Mouse (Mus musculus) hindbrain, embryonic 11.5 days (tissue): ENCODE measurements around the gene Pmm1. TPM values are rescaled to one million over a fixed set of nuclear protein-coding genes. Genes with fewer than 3 reads are reported as not detected.
"Not testable (repeated sequence)": the region's sequence is repeated elsewhere in the genome, so short reads cannot be mapped to it uniquely, and the experiment has no call there.

Experiments
- ATAC-seq: fragments of 200-750 bp; cut with Nextera tagmentation; 2 replicates; pipeline ENCODE4 v1.8.0; 2017; ENCODE audit warnings: mild to moderate bottlenecking, moderate TSS enrichment, moderate library complexity; ENCODE audit not compliant: low FRiP score
- DNase-seq: peaks from one replicate; pipeline ENCODE4 v3.0.0-alpha.2; 2015; ENCODE audit warnings: low spot score
- H3K27ac ChIP-seq: fragments of 300-500 bp; sonication (generic); 2 replicates; pipeline ENCODE4 v1.5.1; 2014; ENCODE audit warnings: mild to moderate bottlenecking, low read depth, low read length
- H3K27me3 ChIP-seq: fragments of 300-500 bp; sonication (generic); 2 replicates; pipeline ENCODE4 v1.6.1; 2014; ENCODE audit warnings: mild to moderate bottlenecking, low read length, moderate library complexity, mixed read lengths; ENCODE audit not compliant: control insufficient read depth, insufficient read depth
- H3K36me3 ChIP-seq: fragments of 300-500 bp; sonication (generic); 2 replicates; pipeline ENCODE4 v1.6.1; 2014; ENCODE audit warnings: mild to moderate bottlenecking, low read length, moderate library complexity, mixed read lengths; ENCODE audit not compliant: control insufficient read depth, insufficient read depth
- H3K4me1 ChIP-seq: fragments of 300-500 bp; sonication (generic); replicated peaks from 2 replicates; pipeline ENCODE4 v1.6.1; 2014; ENCODE audit warnings: low read length, mixed read lengths; ENCODE audit not compliant: control insufficient read depth, insufficient read depth
- H3K4me2 ChIP-seq: fragments of 300-500 bp; sonication (generic); replicated peaks from 2 replicates; pipeline ENCODE4 v1.6.1; 2014; ENCODE audit warnings: mild to moderate bottlenecking, low read depth, low read length
- H3K4me3 ChIP-seq: fragments of 300-500 bp; sonication (generic); 2 replicates; pipeline ENCODE4 v1.5.1; 2014; ENCODE audit warnings: low read depth, low read length
- H3K9ac ChIP-seq: fragments of 300-500 bp; sonication (generic); 2 replicates; pipeline ENCODE4 v1.6.1; 2014; ENCODE audit warnings: low read depth, low read length
- H3K9me3 ChIP-seq: fragments of 300-500 bp; sonication (generic); 2 replicates; pipeline ENCODE4 v1.6.1; 2016; ENCODE audit warnings: low read length; ENCODE audit not compliant: control insufficient read depth
- WGBS: fragments of 180-500 bp; shearing (Covaris S2); extraction: QIAGEN DNeasy Blood & Tissue Kit; methylation state at CpG from one replicate; pipeline ENCODE4 v1.1.7; 2014; 5-methylcytosine and 5-hydroxymethylcytosine counted together
- polyA plus RNA-seq: library from polyadenylated mRNA; unstranded; fragments of >200 nt; fragmentation: Nextera tagmentation; extraction: Ambion mirVana; gene quantifications from 2 replicates; pipeline ENCODE4 v1.2.1, GENCODE M21; 2014

Pmm1 gene
- polyA plus RNA-seq, 1 experiment from 2014 or later, result 33.7 TPM

- WGBS, result 95% methylated on average over 23 of the region's 23 CpGs
Observed at GRCm38 (mm10) chr15:81980321-81980720, 19.6 kb upstream of the Pmm1 start, which contains the start of gene 1700029P11Rik. TSS of gene 1700029P11Rik (plus strand) at chr15:81980540.

GRCm38 (mm10) chr15:81975156-81975555, 14.4 kb upstream of the Pmm1 start:
- not testable (repeated sequence) for DNase-seq, H3K9ac ChIP-seq, ATAC-seq, H3K4me1 ChIP-seq, H3K9me3 ChIP-seq, H3K27me3 ChIP-seq, H3K4me3 ChIP-seq, H3K36me3 ChIP-seq, H3K27ac ChIP-seq, H3K4me2 ChIP-seq
- 93% methylated on average over 8 of the region's 8 CpGs for WGBS

More at GRCm38 (mm10) chr15:81980321-81980720, 19.6 kb upstream of the Pmm1 start, which contains the start of gene 1700029P11Rik:
- no peak within 1 kb of the TSS for H3K4me3 ChIP-seq
- ATAC-seq, result no peak
- H3K36me3 ChIP-seq, result no peaks in the 10 kb centered on the region
- no peaks in the 10 kb centered on the region for H3K4me1 ChIP-seq
- no peak within 1 kb of the TSS for H3K4me2 ChIP-seq
- no peak within 1 kb of the TSS for H3K9ac ChIP-seq
- no peaks in the 10 kb centered on the region for H3K9me3 ChIP-seq
- DNase-seq, result no peak
- H3K27me3 ChIP-seq, result no peaks in the 10 kb centered on the region
- no peak within 1 kb of the TSS for H3K27ac ChIP-seq

GRCm38 (mm10) chr15:81970498-81970897, 9.8 kb upstream of the Pmm1 start:
- H3K27ac ChIP-seq, DNase-seq, H3K9ac ChIP-seq, ATAC-seq, H3K36me3 ChIP-seq, H3K27me3 ChIP-seq, H3K4me3 ChIP-seq, H3K4me1 ChIP-seq, H3K9me3 ChIP-seq, H3K4me2 ChIP-seq: not testable (repeated sequence)
- WGBS, result 82% methylated on average over 4 of the region's 4 CpGs

- not testable (repeated sequence) for H3K4me1 ChIP-seq, H3K9me3 ChIP-seq, H3K9ac ChIP-seq, H3K36me3 ChIP-seq, H3K27me3 ChIP-seq, DNase-seq, H3K4me2 ChIP-seq, ATAC-seq, H3K4me3 ChIP-seq, H3K27ac ChIP-seq
- 81% methylated on average over 6 of the region's 6 CpGs for WGBS
Observed at GRCm38 (mm10) chr15:81969635-81970034, 8.9 kb upstream of the Pmm1 start.

GRCm38 (mm10) chr15:81969173-81969572, 8.4 kb upstream of the Pmm1 start:
- H3K9ac ChIP-seq, result no peak overlapping the region
- H3K4me2 ChIP-seq, result no peak overlapping the region
- no peaks in the 10 kb centered on the region for H3K36me3 ChIP-seq
- no peak overlapping the region for H3K4me3 ChIP-seq
- H3K27ac ChIP-seq, result no peak overlapping the region
- H3K27me3 ChIP-seq, result no peaks in the 10 kb centered on the region
- no peak for DNase-seq
- H3K4me1 ChIP-seq, result no peaks in the 10 kb centered on the region
- 78% methylated on average over 7 of the region's 7 CpGs for WGBS
- H3K9me3 ChIP-seq, result no peaks in the 10 kb centered on the region
- no peak for ATAC-seq

- ATAC-seq, result no peak
- 82% methylated on average over 2 of the region's 2 CpGs for WGBS
Observed at GRCm38 (mm10) chr15:81968447-81968846, 7.7 kb upstream of the Pmm1 start.

GRCm38 (mm10) chr15:81967821-81968220, 7.1 kb upstream of the Pmm1 start:
- DNase-seq, result no peak
- H3K4me1 ChIP-seq, result no peaks in the 10 kb centered on the region

More at GRCm38 (mm10) chr15:81968447-81968846, 7.7 kb upstream of the Pmm1 start:
- Histone ChIP-seq H3K27ac (no peak overlapping the region), H3K9ac (no peak overlapping the region), H3K27me3 (no peaks in the 10 kb centered on the region), H3K4me3 (no peak overlapping the region), H3K4me2 (no peak overlapping the region), H3K9me3 (no peaks in the 10 kb centered on the region), H3K4me1 (no peaks in the 10 kb centered on the region), H3K36me3 (no peaks in the 10 kb centered on the region)
- DNase-seq, result no peak

GRCm38 (mm10) chr15:81966062-81966829, 5.5 kb upstream of the Pmm1 start:
- H3K27ac ChIP-seq, result no peak overlapping the region
- no peak overlapping the region for H3K9ac ChIP-seq
- no peak for DNase-seq
- no peaks in the 10 kb centered on the region for H3K4me1 ChIP-seq
- no peak overlapping the region for H3K4me3 ChIP-seq
- 79% methylated on average over 11 of the region's 14 CpGs for WGBS
- no peak for ATAC-seq
- H3K36me3 ChIP-seq, result no peaks in the 10 kb centered on the region
- no peaks in the 10 kb centered on the region for H3K27me3 ChIP-seq
- no peaks in the 10 kb centered on the region for H3K9me3 ChIP-seq
- no peak overlapping the region for H3K4me2 ChIP-seq

More at GRCm38 (mm10) chr15:81967821-81968220, 7.1 kb upstream of the Pmm1 start:
- no peaks in the 10 kb centered on the region for H3K9me3 ChIP-seq
- no peak overlapping the region for H3K27ac ChIP-seq
- no peak overlapping the region for H3K4me3 ChIP-seq
- H3K9ac ChIP-seq, result no peak overlapping the region
- no peak for ATAC-seq
- 89% methylated on average over 5 of the region's 5 CpGs for WGBS
- H3K27me3 ChIP-seq, result no peaks in the 10 kb centered on the region
- no peaks in the 10 kb centered on the region for H3K36me3 ChIP-seq
- no peak overlapping the region for H3K4me2 ChIP-seq

GRCm38 (mm10) chr15:81964980-81965545, 4.3 kb upstream of the Pmm1 start:
- Histone ChIP-seq H3K4me1 (no peaks in the 10 kb centered on the region), H3K27me3 (no peaks in the 10 kb centered on the region), H3K9me3 (no peaks in the 10 kb centered on the region), H3K4me2 (no peak overlapping the region), H3K27ac (no peak overlapping the region), H3K36me3 (no peaks in the 10 kb centered on the region), H3K9ac (no peak overlapping the region), H3K4me3 (no peak overlapping the region)
- no peak for ATAC-seq
- no peak for DNase-seq
- WGBS, result 60% methylated on average over 4 of the region's 4 CpGs
